Comparison of ENCODE assay signal across 13 mouse cellular contexts in genomic region chr11:94933584-94933983, GRCm38 (mm10). TPM values are rescaled to one million over a fixed set of nuclear protein-coding genes. Genes with fewer than 3 reads are reported as not detected.
DNase-seq lines count a peak whose midpoint lies in the region; ATAC-seq lines count a peak whose summit lies in the region.
"Had no signal": no experiment of that assay in that cellular context is flagged by ENCODE, and none has a peak within 500 bp of the region (broad histone marks: within the 10 kb centered on the region; RNA-seq: fewer than 3 reads in every experiment).

No protein-coding gene starts in this region.

- peak overlapping the region; percentile 24; the same call in 1 of the 2 replicates for H3K27ac ChIP-seq in hindbrain, embryonic 11.5 days (ENCODE audit: low read depth, low read length)
- no peak overlapping the region for H3K27ac ChIP-seq in hindbrain, embryonic 14.5 days
- peak overlapping the region; percentile 98 for H3K27ac ChIP-seq in embryonic facial prominence, embryonic 13.5 days
- peak overlapping the region; percentile 90 for H3K27ac ChIP-seq in intestine, embryonic 15.5 days
- H3K27ac ChIP-seq in forebrain, embryonic 14.5 days (ENCODE audit: low read depth, low read length) = no peak overlapping the region
- H3K27ac ChIP-seq: hindbrain, embryonic 15.5 days; liver, embryonic 15.5 days had no signal

- H3K27me3 ChIP-seq in hindbrain, embryonic 11.5 days (ENCODE audit: control insufficient read depth, insufficient read depth, low read length) = peaks cover 44% of the 10 kb centered on the region
- H3K27me3 ChIP-seq in hindbrain, embryonic 14.5 days (ENCODE audit: control insufficient read depth, insufficient read depth, low read length) = peaks cover 61% of the 10 kb centered on the region
- peaks cover 2% of the 10 kb centered on the region; the same call in 1 of the 2 replicates for H3K27me3 ChIP-seq in embryonic facial prominence, embryonic 13.5 days
- peaks cover 3% of the 10 kb centered on the region; the same call in 1 of the 2 replicates for H3K27me3 ChIP-seq in intestine, embryonic 15.5 days (replicated peaks)
- H3K27me3 ChIP-seq in forebrain, embryonic 14.5 days (replicated peaks; ENCODE audit: control insufficient read depth, insufficient read depth, low read length) = peaks cover 42% of the 10 kb centered on the region

- DNase-seq in hindbrain, embryonic 11.5 days (ENCODE audit: low spot score) = no peak
- DNase-seq in hindbrain, embryonic 14.5 days (ENCODE audit: low spot score) = no peak
- DNase-seq in 3134 (ENCODE audit: extremely low read depth, insufficient read length, low spot score) = peak; percentile 80
- DNase-seq in cerebellum, adult 11-12 months = no peak
- DNase-seq in forebrain, embryonic 14.5 days (ENCODE audit: low spot score) = no peak
- DNase-seq in frontal cortex, postnatal 36 days (ENCODE audit: low spot score in 2 of 2) = no peak
- DNase-seq: adrenal gland, adult 8-10 months; cerebellum, postnatal 10 days had no signal

- peaks cover 1% of the 10 kb centered on the region; the same call in 1 of the 2 replicates for H3K4me1 ChIP-seq in hindbrain, embryonic 11.5 days (replicated peaks; ENCODE audit: control insufficient read depth, insufficient read depth, low read length)
- peaks cover 16% of the 10 kb centered on the region; the same call in 1 of the 2 replicates for H3K4me1 ChIP-seq in hindbrain, embryonic 14.5 days (replicated peaks; ENCODE audit: control insufficient read depth, insufficient read depth, low read length)
- peaks cover 78% of the 10 kb centered on the region for H3K4me1 ChIP-seq in embryonic facial prominence, embryonic 13.5 days
- H3K4me1 ChIP-seq in intestine, embryonic 15.5 days (replicated peaks) = peaks cover 55% of the 10 kb centered on the region
- H3K4me1 ChIP-seq in forebrain, embryonic 14.5 days (ENCODE audit: control insufficient read depth, insufficient read depth, low read length) = peaks cover 12% of the 10 kb centered on the region

- H3K9me3 ChIP-seq in hindbrain, embryonic 11.5 days (ENCODE audit: control insufficient read depth, low read length) = no peaks in the 10 kb centered on the region
- H3K9me3 ChIP-seq in hindbrain, embryonic 14.5 days (ENCODE audit: control insufficient read depth, low read length) = no peaks in the 10 kb centered on the region
- no peaks in the 10 kb centered on the region for H3K9me3 ChIP-seq in embryonic facial prominence, embryonic 13.5 days
- no peaks in the 10 kb centered on the region for H3K9me3 ChIP-seq in intestine, embryonic 15.5 days
- H3K9me3 ChIP-seq in forebrain, embryonic 14.5 days (replicated peaks; ENCODE audit: control insufficient read depth, low read length) = no peaks in the 10 kb centered on the region
- H3K9me3 ChIP-seq: hindbrain, embryonic 15.5 days; liver, embryonic 15.5 days had no signal

- no peaks in the 10 kb centered on the region for H3K36me3 ChIP-seq in hindbrain, embryonic 11.5 days (ENCODE audit: control insufficient read depth, insufficient read depth, low read length)
- H3K36me3 ChIP-seq in hindbrain, embryonic 14.5 days (replicated peaks; ENCODE audit: control insufficient read depth, insufficient read depth) = no peaks in the 10 kb centered on the region
- H3K36me3 ChIP-seq in embryonic facial prominence, embryonic 13.5 days = peaks cover 5% of the 10 kb centered on the region
- H3K36me3 ChIP-seq in intestine, embryonic 15.5 days = no peaks in the 10 kb centered on the region
- H3K36me3 ChIP-seq in forebrain, embryonic 14.5 days (ENCODE audit: control insufficient read depth, insufficient read depth, low read length) = no peaks in the 10 kb centered on the region
- H3K36me3 ChIP-seq: hindbrain, embryonic 15.5 days; liver, embryonic 15.5 days had no signal

- no peak for ATAC-seq in hindbrain, embryonic 11.5 days (ENCODE audit: low FRiP score)
- ATAC-seq in hindbrain, embryonic 14.5 days (ENCODE audit: low FRiP score) = no peak
- peak; percentile 16; the same call in 1 of the 2 replicates for ATAC-seq in embryonic facial prominence, embryonic 13.5 days (ENCODE audit: insufficient number of reproducible peaks, insufficient read depth, low FRiP score, low TSS enrichment, low read depth)
- 0 out of 2 replicates have a peak, but pooled peaks have one; percentile 12 for ATAC-seq in intestine, embryonic 15.5 days
- no peak for ATAC-seq in forebrain, embryonic 14.5 days

- WGBS in hindbrain, embryonic 11.5 days = 18% methylated on average over 8 of the region's 8 CpGs
- 28% methylated on average over 8 of the region's 8 CpGs for WGBS in hindbrain, embryonic 14.5 days
- WGBS in embryonic facial prominence, embryonic 13.5 days = 3% methylated on average over 8 of the region's 8 CpGs
- 25% methylated on average over 8 of the region's 8 CpGs for WGBS in intestine, embryonic 15.5 days
- WGBS in forebrain, embryonic 14.5 days = 16% methylated on average over 8 of the region's 8 CpGs

- no peak overlapping the region for H3K4me3 ChIP-seq in hindbrain, embryonic 11.5 days (ENCODE audit: low read depth, low read length)
- H3K4me3 ChIP-seq in hindbrain, embryonic 14.5 days (replicated peaks; ENCODE audit: low read length) = no peak overlapping the region
- 0 out of 2 replicates have a peak overlapping the region, but pooled peaks have one; percentile 14 for H3K4me3 ChIP-seq in embryonic facial prominence, embryonic 13.5 days
- H3K4me3 ChIP-seq in intestine, embryonic 15.5 days (replicated peaks) = no peak overlapping the region
- H3K4me3 ChIP-seq in forebrain, embryonic 14.5 days (ENCODE audit: low read depth, low read length) = no peak overlapping the region
- H3K4me3 ChIP-seq: hindbrain, embryonic 15.5 days; liver, embryonic 15.5 days had no signal

- H3K9ac ChIP-seq in hindbrain, embryonic 11.5 days (ENCODE audit: low read depth, low read length) = no peak overlapping the region
- H3K9ac ChIP-seq in hindbrain, embryonic 14.5 days = no peak overlapping the region
- peak overlapping the region; percentile 56; the same call in 1 of the 2 replicates for H3K9ac ChIP-seq in embryonic facial prominence, embryonic 13.5 days
- H3K9ac ChIP-seq in intestine, embryonic 15.5 days = peak overlapping the region; percentile 5; the same call in 1 of the 2 replicates
- H3K9ac ChIP-seq in forebrain, embryonic 14.5 days (ENCODE audit: low read length) = no peak overlapping the region
- H3K9ac ChIP-seq: hindbrain, embryonic 15.5 days; liver, embryonic 15.5 days had no signal

- no peak overlapping the region for H3K4me2 ChIP-seq in hindbrain, embryonic 11.5 days (replicated peaks; ENCODE audit: low read depth, low read length)
- H3K4me2 ChIP-seq in hindbrain, embryonic 14.5 days (replicated peaks) = no peak overlapping the region
- peak overlapping the region; percentile 90 for H3K4me2 ChIP-seq in embryonic facial prominence, embryonic 13.5 days
- H3K4me2 ChIP-seq in intestine, embryonic 15.5 days (replicated peaks) = peak overlapping the region; percentile 74
- H3K4me2 ChIP-seq in forebrain, embryonic 14.5 days (ENCODE audit: low read length) = no peak overlapping the region
- H3K4me2 ChIP-seq: hindbrain, embryonic 15.5 days; liver, embryonic 15.5 days had no signal

RNA-seq across cellular contexts. Expression of gene Col1a1, which starts 2.4 kb away (rescaled TPM):
- polyA plus RNA-seq in hindbrain, embryonic 11.5 days (2014; fragmentation: Nextera tagmentation; extraction: Ambion mirVana) = 122 and 135 TPM in 2 replicates
- 125 and 157 TPM in 2 replicates for polyA plus RNA-seq in hindbrain, embryonic 14.5 days (2014; fragmentation: Nextera tagmentation; extraction: Ambion mirVana)
- polyA plus RNA-seq in embryonic facial prominence, embryonic 13.5 days (2015; fragmentation: Nextera tagmentation; extraction: Ambion mirVana) = 1,060 and 1,259 TPM in 2 replicates
- polyA plus RNA-seq in intestine, embryonic 15.5 days (2015; fragmentation: Nextera tagmentation; extraction: Ambion mirVana) = 984 and 1,087 TPM in 2 replicates
- polyA plus RNA-seq in forebrain, embryonic 14.5 days (2014; fragmentation: Nextera tagmentation; extraction: Ambion mirVana) = 20.6 and 41.7 TPM in 2 replicates

RNA-seq across cellular contexts. Expression of gene Hils1, which starts 33.8 kb away (rescaled TPM):
- not detected in 2 replicates for polyA plus RNA-seq in hindbrain, embryonic 11.5 days (2014; fragmentation: Nextera tagmentation; extraction: Ambion mirVana)
- polyA plus RNA-seq in hindbrain, embryonic 14.5 days (2014; fragmentation: Nextera tagmentation; extraction: Ambion mirVana) = not detected in 2 replicates
- polyA plus RNA-seq in embryonic facial prominence, embryonic 13.5 days (2015; fragmentation: Nextera tagmentation; extraction: Ambion mirVana) = not detected in 2 replicates
- polyA plus RNA-seq in intestine, embryonic 15.5 days (2015; fragmentation: Nextera tagmentation; extraction: Ambion mirVana) = not detected in 2 replicates
- polyA plus RNA-seq in forebrain, embryonic 14.5 days (2014; fragmentation: Nextera tagmentation; extraction: Ambion mirVana) = not detected in 2 replicates
- polyA plus RNA-seq: hindbrain, embryonic 15.5 days; liver, embryonic 15.5 days; neural tube, embryonic 14.5 days had no signal

RNA-seq across cellular contexts. Expression of gene Sgca, which starts 42.5 kb away (rescaled TPM):
- 0.11 and 0.29 TPM in 2 replicates for polyA plus RNA-seq in hindbrain, embryonic 11.5 days (2014; fragmentation: Nextera tagmentation; extraction: Ambion mirVana)
- 0.17 TPM in 1 of 2 replicates, not detected in the other for polyA plus RNA-seq in hindbrain, embryonic 14.5 days (2014; fragmentation: Nextera tagmentation; extraction: Ambion mirVana)
- 1.1 and 1.5 TPM in 2 replicates for polyA plus RNA-seq in embryonic facial prominence, embryonic 13.5 days (2015; fragmentation: Nextera tagmentation; extraction: Ambion mirVana)
- polyA plus RNA-seq in intestine, embryonic 15.5 days (2015; fragmentation: Nextera tagmentation; extraction: Ambion mirVana) = 0.19 TPM in 1 of 2 replicates, not detected in the other
- not detected in 2 replicates for polyA plus RNA-seq in forebrain, embryonic 14.5 days (2014; fragmentation: Nextera tagmentation; extraction: Ambion mirVana)
- polyA plus RNA-seq: neural tube, embryonic 14.5 days had no signal

RNA-seq across cellular contexts. Expression of gene Ppp1r9b, which starts 57.3 kb away (rescaled TPM):
- 12.4 and 16.2 TPM in 2 replicates for polyA plus RNA-seq in hindbrain, embryonic 11.5 days (2014; fragmentation: Nextera tagmentation; extraction: Ambion mirVana)
- 27.1 and 27.5 TPM in 2 replicates for polyA plus RNA-seq in hindbrain, embryonic 14.5 days (2014; fragmentation: Nextera tagmentation; extraction: Ambion mirVana)
- 13.2 and 13.5 TPM in 2 replicates for polyA plus RNA-seq in embryonic facial prominence, embryonic 13.5 days (2015; fragmentation: Nextera tagmentation; extraction: Ambion mirVana)
- polyA plus RNA-seq in intestine, embryonic 15.5 days (2015; fragmentation: Nextera tagmentation; extraction: Ambion mirVana) = 6.8 and 8.1 TPM in 2 replicates
- polyA plus RNA-seq in forebrain, embryonic 14.5 days (2014; fragmentation: Nextera tagmentation; extraction: Ambion mirVana) = 20.8 and 21.8 TPM in 2 replicates

Comparison
In these comparisons a context has a peak if more than half of its experiments do, and no peak if none do; other contexts are left out.
1. H3K27ac ChIP-seq: peak in hindbrain, embryonic 11.5 days (single experiment), embryonic facial prominence, embryonic 13.5 days (single experiment) and intestine, embryonic 15.5 days (single experiment); none in hindbrain, embryonic 14.5 days (single experiment) and forebrain, embryonic 14.5 days (single experiment).
2. ATAC-seq: peak in embryonic facial prominence, embryonic 13.5 days (single experiment) and intestine, embryonic 15.5 days (single experiment); none in hindbrain, embryonic 11.5 days (single experiment), hindbrain, embryonic 14.5 days (single experiment) and forebrain, embryonic 14.5 days (single experiment).
3. H3K4me2 ChIP-seq: peak in embryonic facial prominence, embryonic 13.5 days (single experiment) and intestine, embryonic 15.5 days (single experiment); none in hindbrain, embryonic 11.5 days (single experiment), hindbrain, embryonic 14.5 days (single experiment) and forebrain, embryonic 14.5 days (single experiment).
4. H3K9ac ChIP-seq: peak in embryonic facial prominence, embryonic 13.5 days (single experiment) and intestine, embryonic 15.5 days (single experiment); none in hindbrain, embryonic 11.5 days (single experiment), hindbrain, embryonic 14.5 days (single experiment) and forebrain, embryonic 14.5 days (single experiment).